Mouse (Mus musculus) cortical plate, adult 2 months (tissue): Measurements from ENCODE around the gene Foxp1.

Experiments used
- CTCF ChIP-seq: fragments of 200-500 bp; IDR thresholded peaks from 2 replicates; pipeline ENCODE4 v1.5.1; 2011; ENCODE audit warnings: mild to moderate bottlenecking, control low read depth, low read length; ENCODE audit not compliant: insufficient read depth; ENCODE audit errors: extremely low read depth
- POLR2A ChIP-seq: fragments of 200-500 bp; IDR thresholded peaks from 2 replicates; pipeline ENCODE4 v1.6.1; 2011; ENCODE audit warnings: mild to moderate bottlenecking, low read length, control low read depth; ENCODE audit not compliant: insufficient read depth; ENCODE audit errors: extremely low read depth

DNA sequence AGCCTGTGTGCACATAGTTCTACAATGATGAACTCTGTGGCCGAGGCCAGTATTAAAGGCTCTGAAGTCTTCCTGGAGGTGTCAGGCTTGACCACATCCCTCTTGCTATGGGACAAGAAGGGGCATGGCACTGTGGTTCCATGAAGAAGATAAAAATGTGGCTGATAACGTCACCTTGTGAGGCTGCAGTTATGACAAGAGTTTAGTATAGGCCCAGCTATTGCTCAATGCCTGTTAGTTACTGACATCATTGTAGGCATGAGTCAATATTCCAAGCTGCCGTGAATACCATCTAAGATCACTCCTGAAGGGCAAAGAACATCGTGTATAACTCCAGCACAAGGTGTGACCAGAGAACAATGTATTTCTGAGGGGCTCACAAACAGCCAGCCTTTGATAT is 323.2 kb downstream of the Foxp1 start:
- TF ChIP-seq POLR2A (no peak), CTCF (no peak)
